Mouse (Mus musculus): ENCODE results near the gene Mapk3. TPM values are rescaled to one million over a fixed set of nuclear protein-coding genes. Genes with fewer than 3 reads are reported as not detected.

The Mapk3 gene
- polyA plus RNA-seq, 1 experiment from 2014 or later: 122 TPM

GRCm38 (mm10) chr7:126785056-126785455 lies 25.7 kb downstream of the Mapk3 start:
- no peak for ATAC-seq

GRCm38 (mm10) chr7:126786142-126786541 lies 26.7 kb downstream of the Mapk3 start:
- H3K9me3 ChIP-seq (ENCODE audit: control insufficient read depth, low read length): no peaks in the 10 kb centered on the region
- ATAC-seq: no peak
- WGBS: 89% methylated on average over 14 of the region's 14 CpGs
- peaks cover 14% of the 10 kb centered on the region for H3K4me1 ChIP-seq (ENCODE audit: control insufficient read depth, insufficient read depth, low read length)
- H3K4me2 ChIP-seq (ENCODE audit: low read depth, low read length): no peak overlapping the region
- H3K9ac ChIP-seq (ENCODE audit: low read depth, low read length): no peak overlapping the region
- no peaks in the 10 kb centered on the region for H3K27me3 ChIP-seq (replicated peaks; ENCODE audit: control insufficient read depth, insufficient read depth, low read length)
- H3K36me3 ChIP-seq (ENCODE audit: control insufficient read depth, insufficient read depth, low read length): peaks cover 38% of the 10 kb centered on the region
- H3K27ac ChIP-seq (ENCODE audit: low read length): no peak overlapping the region
- H3K4me3 ChIP-seq (ENCODE audit: low read length): no peak overlapping the region

More at GRCm38 (mm10) chr7:126785056-126785455, 25.7 kb downstream of the Mapk3 start:
- peaks cover 36% of the 10 kb centered on the region for H3K36me3 ChIP-seq (ENCODE audit: control insufficient read depth, insufficient read depth, low read length)
- H3K9me3 ChIP-seq (ENCODE audit: control insufficient read depth, low read length): no peaks in the 10 kb centered on the region
- H3K4me3 ChIP-seq (ENCODE audit: low read length): no peak overlapping the region
- H3K27me3 ChIP-seq (replicated peaks; ENCODE audit: control insufficient read depth, insufficient read depth, low read length): no peaks in the 10 kb centered on the region
- no peak overlapping the region for H3K27ac ChIP-seq (ENCODE audit: low read length)
- 61% methylated on average over 4 of the region's 4 CpGs for WGBS
- H3K4me2 ChIP-seq (ENCODE audit: low read depth, low read length): no peak overlapping the region
- peaks cover 13% of the 10 kb centered on the region for H3K4me1 ChIP-seq (ENCODE audit: control insufficient read depth, insufficient read depth, low read length)
- 0 out of 2 replicates have a peak overlapping the region, but pooled peaks have one; percentile 13 for H3K9ac ChIP-seq (ENCODE audit: low read depth, low read length)

DNA sequence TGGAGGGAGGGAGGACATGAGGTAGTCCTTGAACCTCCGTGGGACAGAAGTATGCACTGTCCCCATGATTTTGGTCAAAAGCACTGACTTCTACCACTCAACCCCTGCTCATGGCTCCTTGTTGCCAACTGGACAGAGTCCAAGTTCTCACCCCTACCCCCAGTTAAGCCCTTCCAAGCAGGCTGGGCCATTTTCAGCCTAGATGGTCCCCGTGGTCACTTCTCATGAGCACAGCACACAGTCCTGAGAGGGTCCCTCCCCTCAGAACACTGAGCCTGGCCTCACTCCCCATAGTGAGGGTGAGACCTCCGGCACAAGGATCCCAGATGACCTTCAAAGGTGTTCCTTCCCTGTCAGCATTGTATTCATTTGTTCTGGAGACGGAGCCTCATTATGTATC lies 29.7 kb downstream of the Mapk3 start:
- Histone ChIP-seq H3K9ac (ENCODE audit: low read depth, low read length) (no peak overlapping the region), H3K4me2 (ENCODE audit: low read depth, low read length) (no peak overlapping the region), H3K4me1 (ENCODE audit: control insufficient read depth, insufficient read depth, low read length) (peaks cover 15% of the 10 kb centered on the region), H3K4me3 (ENCODE audit: low read length) (no peak overlapping the region), H3K9me3 (ENCODE audit: control insufficient read depth, low read length) (no peaks in the 10 kb centered on the region), H3K36me3 (ENCODE audit: control insufficient read depth, insufficient read depth, low read length) (peaks cover 38% of the 10 kb centered on the region), H3K27me3 (replicated peaks; ENCODE audit: control insufficient read depth, insufficient read depth, low read length) (no peaks in the 10 kb centered on the region), H3K27ac (ENCODE audit: low read length) (no peak overlapping the region)
- no peak for ATAC-seq
- 90% methylated on average over 4 of the region's 4 CpGs for WGBS

- Histone ChIP-seq H3K36me3 (ENCODE audit: control insufficient read depth, insufficient read depth, low read length) (peaks cover 26% of the 10 kb centered on the region), H3K27me3 (replicated peaks; ENCODE audit: control insufficient read depth, insufficient read depth, low read length) (no peaks in the 10 kb centered on the region), H3K27ac (ENCODE audit: low read length) (peak within 1 kb of the TSS; percentile 95), H3K9ac (ENCODE audit: low read depth, low read length) (peak within 1 kb of the TSS; percentile 86), H3K4me3 (ENCODE audit: low read length) (peak within 1 kb of the TSS; percentile 77), H3K9me3 (ENCODE audit: control insufficient read depth, low read length) (no peaks in the 10 kb centered on the region), H3K4me1 (ENCODE audit: control insufficient read depth, insufficient read depth, low read length) (peaks cover 26% of the 10 kb centered on the region), H3K4me2 (ENCODE audit: low read depth, low read length) (peak within 1 kb of the TSS; percentile 53)
- WGBS: under 1% methylated on average over 79 of the region's 83 CpGs
- ATAC-seq: peak; percentile 93
Observed at GRCm38 (mm10) chr7:126791851-126792720, 32.7 kb downstream of the Mapk3 start, which contains the start of gene Ppp4c. Ppp4c (minus strand) TSS chr7:126792496.

GRCm38 (mm10) chr7:126792721-126793443 lies 33.5 kb downstream of the Mapk3 start:
- Histone ChIP-seq H3K27me3 (replicated peaks; ENCODE audit: control insufficient read depth, insufficient read depth, low read length) (no peaks in the 10 kb centered on the region), H3K9me3 (ENCODE audit: control insufficient read depth, low read length) (no peaks in the 10 kb centered on the region), H3K4me2 (ENCODE audit: low read depth, low read length) (peak overlapping the region; percentile 53), H3K9ac (ENCODE audit: low read depth, low read length) (peak overlapping the region; percentile 86), H3K4me3 (ENCODE audit: low read length) (peak overlapping the region; percentile 77), H3K4me1 (ENCODE audit: control insufficient read depth, insufficient read depth, low read length) (peaks cover 33% of the 10 kb centered on the region), H3K36me3 (ENCODE audit: control insufficient read depth, insufficient read depth, low read length) (peaks cover 23% of the 10 kb centered on the region), H3K27ac (ENCODE audit: low read length) (peak overlapping the region; percentile 95)
- 21% methylated on average over 11 of the region's 11 CpGs for WGBS
- ATAC-seq: peak; percentile 19

DNA sequence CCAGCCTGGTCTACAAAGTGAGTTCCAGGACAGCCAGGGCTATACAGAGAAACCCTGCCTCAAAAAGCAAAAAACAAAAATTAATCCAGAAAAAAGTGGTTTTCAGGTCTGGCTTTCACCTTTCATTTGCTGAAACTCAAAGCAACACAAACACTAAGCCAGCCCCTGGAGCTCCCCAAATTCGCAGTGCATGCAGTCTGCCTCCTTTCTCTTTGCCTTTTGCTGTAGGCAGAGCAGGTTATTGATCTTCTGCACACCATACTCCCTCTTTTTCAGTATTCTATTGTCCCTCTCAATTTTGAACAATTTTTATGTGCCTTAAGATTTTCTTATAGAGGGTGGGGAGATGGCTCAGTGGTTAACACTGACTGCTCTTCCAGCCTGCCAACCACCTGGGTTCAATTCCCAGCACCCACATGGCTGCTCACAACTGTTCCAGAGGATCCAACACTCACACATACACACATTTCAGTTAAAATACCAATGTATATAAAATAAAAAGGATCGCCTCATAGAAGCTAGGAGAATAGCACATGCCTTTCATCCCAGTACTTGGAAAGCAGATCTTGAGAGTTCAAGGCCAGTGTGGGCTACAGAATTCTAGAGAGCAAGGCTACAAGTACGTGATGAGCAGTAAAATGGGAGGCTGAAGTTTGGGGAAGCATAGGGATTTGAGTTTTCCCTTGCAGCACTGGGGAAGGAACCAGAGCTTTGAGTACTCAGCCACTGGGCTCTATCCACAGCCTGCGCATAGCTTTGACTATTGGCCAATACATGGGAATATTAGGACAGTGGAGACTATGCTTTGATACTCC lies 34.3 kb downstream of the Mapk3 start:
- Histone ChIP-seq H3K36me3 (ENCODE audit: control insufficient read depth, insufficient read depth, low read length) (peaks cover 17% of the 10 kb centered on the region), H3K4me1 (ENCODE audit: control insufficient read depth, insufficient read depth, low read length) (peaks cover 34% of the 10 kb centered on the region), H3K9me3 (ENCODE audit: control insufficient read depth, low read length) (no peaks in the 10 kb centered on the region), H3K4me2 (ENCODE audit: low read depth, low read length) (peak overlapping the region; percentile 53; the same call in 1 of the 2 replicates), H3K27me3 (replicated peaks; ENCODE audit: control insufficient read depth, insufficient read depth, low read length) (no peaks in the 10 kb centered on the region), H3K9ac (ENCODE audit: low read depth, low read length) (no peak overlapping the region), H3K27ac (ENCODE audit: low read length) (peak overlapping the region; percentile 95; the same call in 1 of the 2 replicates), H3K4me3 (ENCODE audit: low read length) (no peak overlapping the region)
- WGBS: 78% methylated on average over 4 of the region's 4 CpGs
- no peak for ATAC-seq

DNA sequence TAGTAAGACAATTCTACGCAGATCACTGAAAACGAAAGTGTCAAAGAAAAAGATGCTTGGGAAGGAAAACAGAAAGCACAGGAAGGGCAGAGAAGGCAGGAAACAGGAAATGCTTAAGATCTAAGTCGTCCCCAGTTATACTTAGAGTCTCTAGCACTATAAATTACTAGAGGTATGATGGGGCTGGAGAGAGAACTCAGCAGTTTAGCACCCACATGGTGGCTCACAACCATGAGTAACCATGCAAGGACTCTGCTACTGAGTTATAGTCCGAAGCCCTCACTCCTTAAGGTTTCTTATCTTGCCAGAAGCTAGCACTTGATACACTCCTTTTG lies 34.8 kb downstream of the Mapk3 start:
- Histone ChIP-seq H3K4me2 (ENCODE audit: low read depth, low read length) (no peak overlapping the region), H3K36me3 (ENCODE audit: control insufficient read depth, insufficient read depth, low read length) (peaks cover 17% of the 10 kb centered on the region), H3K9me3 (ENCODE audit: control insufficient read depth, low read length) (no peaks in the 10 kb centered on the region), H3K4me1 (ENCODE audit: control insufficient read depth, insufficient read depth, low read length) (peaks cover 34% of the 10 kb centered on the region), H3K9ac (ENCODE audit: low read depth, low read length) (no peak overlapping the region), H3K27me3 (replicated peaks; ENCODE audit: control insufficient read depth, insufficient read depth, low read length) (no peaks in the 10 kb centered on the region), H3K27ac (ENCODE audit: low read length) (no peak overlapping the region), H3K4me3 (ENCODE audit: low read length) (no peak overlapping the region)
- WGBS: 71% methylated on average over 4 of the region's 4 CpGs
- no peak for ATAC-seq

GRCm38 (mm10) chr7:126795387-126796317 lies 36.3 kb downstream of the Mapk3 start:
- no peak for ATAC-seq
- Histone ChIP-seq H3K9ac (ENCODE audit: low read depth, low read length) (no peak overlapping the region), H3K27ac (ENCODE audit: low read length) (no peak overlapping the region), H3K4me3 (ENCODE audit: low read length) (no peak overlapping the region), H3K27me3 (replicated peaks; ENCODE audit: control insufficient read depth, insufficient read depth, low read length) (no peaks in the 10 kb centered on the region), H3K9me3 (ENCODE audit: control insufficient read depth, low read length) (no peaks in the 10 kb centered on the region), H3K4me1 (ENCODE audit: control insufficient read depth, insufficient read depth, low read length) (peaks cover 41% of the 10 kb centered on the region), H3K36me3 (ENCODE audit: control insufficient read depth, insufficient read depth, low read length) (peaks cover 11% of the 10 kb centered on the region), H3K4me2 (ENCODE audit: low read depth, low read length) (no peak overlapping the region)
- 80% methylated on average over 16 of the region's 16 CpGs for WGBS
